Comparison of ENCODE assay signal across 32 mouse cellular contexts in the genomic region with DNA sequence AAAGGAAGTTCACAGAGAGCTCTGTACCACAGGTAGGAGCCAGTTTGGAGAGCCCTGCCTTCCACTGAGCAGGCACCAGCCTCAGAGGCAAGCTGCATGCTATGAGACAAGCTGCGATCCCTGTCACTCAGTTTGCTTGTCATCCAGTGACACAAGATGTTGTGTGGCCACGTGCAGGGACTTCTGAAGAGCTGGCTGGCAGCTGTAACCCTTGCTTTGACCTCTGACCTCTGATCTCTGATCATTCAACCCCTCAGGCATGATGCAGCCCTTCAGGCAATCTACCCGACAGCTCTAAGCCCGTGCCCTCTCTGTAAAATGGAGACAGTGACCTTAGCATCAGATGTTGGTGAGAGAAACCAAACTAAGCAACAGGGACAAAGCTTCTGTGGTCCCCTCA. TPM values are rescaled to one million over a fixed set of nuclear protein-coding genes. Genes with fewer than 3 reads are reported as not detected.
DNase-seq lines count a peak whose midpoint lies in the region; ATAC-seq lines count a peak whose summit lies in the region.
"Had no signal": no experiment of that assay in that cellular context is flagged by ENCODE, and none has a peak within 500 bp of the region (broad histone marks: within the 10 kb centered on the region; RNA-seq: fewer than 3 reads in every experiment).

No protein-coding gene starts in this region.

- H3K9me3 ChIP-seq in kidney, embryonic 16.5 days (ENCODE audit: low read length), result no peaks in the 10 kb centered on the region
- H3K9me3 ChIP-seq in kidney, embryonic 15.5 days (replicated peaks), result no peaks in the 10 kb centered on the region
- H3K9me3 ChIP-seq in embryonic facial prominence, embryonic 10.5 days, result no peaks in the 10 kb centered on the region
- no peaks in the 10 kb centered on the region for H3K9me3 ChIP-seq in limb, embryonic 12.5 days
- H3K9me3 ChIP-seq: hindbrain, embryonic 15.5 days; neural tube, embryonic 15.5 days had no signal

- 0 out of 2 replicates have a peak overlapping the region, but pooled peaks have one; percentile 68 for H3K27ac ChIP-seq in kidney, embryonic 16.5 days (ENCODE audit: low read length)
- no peak overlapping the region for H3K27ac ChIP-seq in kidney, embryonic 15.5 days
- peak overlapping the region; percentile 79 for H3K27ac ChIP-seq in embryonic facial prominence, embryonic 10.5 days (replicated peaks)
- 0 out of 2 replicates have a peak overlapping the region, but pooled peaks have one; percentile 23 for H3K27ac ChIP-seq in limb, embryonic 12.5 days
- H3K27ac ChIP-seq: gastrocnemius, adult 2 months; hindbrain, embryonic 15.5 days; layer of hippocampus, adult 2 months; left cerebral cortex, adult 2 months; liver, embryonic 14.5 days; macrophage; neural tube, embryonic 15.5 days had no signal

- 50% methylated on average over 4 of the region's 4 CpGs for WGBS in kidney, embryonic 16.5 days
- 44% methylated on average over 4 of the region's 4 CpGs for WGBS in kidney, embryonic 15.5 days
- WGBS in embryonic facial prominence, embryonic 10.5 days, result 23% methylated on average over 4 of the region's 4 CpGs
- 38% methylated on average over 4 of the region's 4 CpGs for WGBS in limb, embryonic 12.5 days

- no peaks in the 10 kb centered on the region for H3K27me3 ChIP-seq in kidney, embryonic 16.5 days (ENCODE audit: insufficient read depth, low read length)
- no peaks in the 10 kb centered on the region for H3K27me3 ChIP-seq in kidney, embryonic 15.5 days
- no peaks in the 10 kb centered on the region for H3K27me3 ChIP-seq in embryonic facial prominence, embryonic 10.5 days (replicated peaks; ENCODE audit: low read depth, poor library complexity, severe bottlenecking)
- no peaks in the 10 kb centered on the region for H3K27me3 ChIP-seq in limb, embryonic 12.5 days
- H3K27me3 ChIP-seq: CH12.LX; hindbrain, embryonic 15.5 days; neural tube, embryonic 15.5 days had no signal

- no peak overlapping the region for H3K9ac ChIP-seq in kidney, embryonic 16.5 days (replicated peaks; ENCODE audit: low read length)
- no peak overlapping the region for H3K9ac ChIP-seq in kidney, embryonic 15.5 days
- H3K9ac ChIP-seq in limb, embryonic 12.5 days (replicated peaks), result no peak overlapping the region
- H3K9ac ChIP-seq: hindbrain, embryonic 15.5 days; liver, embryonic 14.5 days; neural tube, embryonic 15.5 days had no signal

- ATAC-seq in kidney, embryonic 16.5 days (ENCODE audit: low FRiP score, low TSS enrichment), result no peak
- ATAC-seq in kidney, embryonic 15.5 days (replicated peaks; ENCODE audit: low FRiP score), result no peak
- ATAC-seq in limb, embryonic 12.5 days (ENCODE audit: insufficient number of reproducible peaks, insufficient read depth, low FRiP score, low TSS enrichment, low read depth), result no peak
- ATAC-seq: activated CD4-positive, CD25-positive, alpha-beta regulatory T cell, adult 4 months; forebrain, embryonic 16.5 days had no signal

- no peak overlapping the region for H3K4me3 ChIP-seq in kidney, embryonic 16.5 days (ENCODE audit: low read length)
- H3K4me3 ChIP-seq in kidney, embryonic 15.5 days (replicated peaks), result no peak overlapping the region
- no peak overlapping the region for H3K4me3 ChIP-seq in embryonic facial prominence, embryonic 10.5 days
- H3K4me3 ChIP-seq in limb, embryonic 12.5 days (replicated peaks), result no peak overlapping the region
- H3K4me3 ChIP-seq: gastrocnemius, adult 2 months; hindbrain, embryonic 15.5 days; layer of hippocampus, adult 2 months; left cerebral cortex, adult 2 months; neural tube, embryonic 15.5 days had no signal

- H3K4me2 ChIP-seq in kidney, embryonic 16.5 days (replicated peaks; ENCODE audit: low read depth, low read length), result no peak overlapping the region
- no peak overlapping the region for H3K4me2 ChIP-seq in kidney, embryonic 15.5 days
- H3K4me2 ChIP-seq in limb, embryonic 12.5 days, result no peak overlapping the region
- H3K4me2 ChIP-seq: hindbrain, embryonic 15.5 days; neural tube, embryonic 15.5 days had no signal

- peak; percentile 66 for DNase-seq in embryo, embryonic 10 days (ENCODE audit: low spot score)
- DNase-seq in embryo, embryonic 11 days, result no peak
- no peak for DNase-seq in embryonic facial prominence, embryonic 10.5 days (ENCODE audit: low spot score)
- DNase-seq in adrenal gland, adult 2 months, result no peak
- no peak for DNase-seq in right cerebral cortex, postnatal 4 days
- DNase-seq: adrenal gland, adult 8-10 months; cerebellum, adult 9-10 months; cerebellum, postnatal 36 days; gastrocnemius, adult 2 months; kidney, adult 9 months; kidney, postnatal 36 days; liver; lung, adult 2 months; lung, postnatal 10 days; midbrain, embryonic 14.5 days; retina, postnatal 1 day; right cerebral cortex, postnatal 14 days; spleen, adult 18-20 months; thymus, adult 18-20 months; thymus, postnatal 25 days had no signal

- peaks cover 6% of the 10 kb centered on the region; the same call in 1 of the 2 replicates for H3K36me3 ChIP-seq in kidney, embryonic 16.5 days (ENCODE audit: insufficient read depth, low read length)
- peaks cover 22% of the 10 kb centered on the region for H3K36me3 ChIP-seq in kidney, embryonic 15.5 days
- H3K36me3 ChIP-seq in embryonic facial prominence, embryonic 10.5 days (replicated peaks), result peaks cover 36% of the 10 kb centered on the region
- peaks cover 25% of the 10 kb centered on the region for H3K36me3 ChIP-seq in limb, embryonic 12.5 days

- peaks cover 19% of the 10 kb centered on the region for H3K4me1 ChIP-seq in kidney, embryonic 16.5 days (ENCODE audit: insufficient read depth, low read length)
- peaks cover 27% of the 10 kb centered on the region for H3K4me1 ChIP-seq in kidney, embryonic 15.5 days
- peaks cover 39% of the 10 kb centered on the region for H3K4me1 ChIP-seq in embryonic facial prominence, embryonic 10.5 days
- H3K4me1 ChIP-seq in limb, embryonic 12.5 days (replicated peaks), result peaks cover 42% of the 10 kb centered on the region

RNA-seq across cellular contexts. Expression of a gene that starts 25.5 kb away (rescaled TPM):
- 13.8 and 15.6 TPM in 2 replicates for polyA plus RNA-seq in kidney, embryonic 16.5 days (2015; fragmentation: Nextera tagmentation; extraction: Ambion mirVana)
- 14.3 and 15.7 TPM in 2 replicates for polyA plus RNA-seq in kidney, embryonic 15.5 days (2015; fragmentation: Nextera tagmentation; extraction: Ambion mirVana)
- polyA plus RNA-seq in embryonic facial prominence, embryonic 10.5 days (2016; fragmentation: Nextera tagmentation; extraction: Ambion mirVana), result 11.2 and 12.9 TPM in 2 replicates
- 19.2 and 23.2 TPM in 2 replicates for polyA plus RNA-seq in limb, embryonic 12.5 days (2016; fragmentation: Nextera tagmentation; extraction: Ambion mirVana)
- total RNA-seq in adrenal gland, adult 2 months (2021), result 10 to 100 TPM; 17.5 to 40.5 TPM
- 46.9 and 73.5 TPM in 2 replicates for polyA plus RNA-seq in adrenal gland, adult 2 months (2012; rRNA removed)

RNA-seq across cellular contexts. Expression of a gene that starts 25.6 kb away (rescaled TPM):
- polyA plus RNA-seq in kidney, embryonic 16.5 days (2015; fragmentation: Nextera tagmentation; extraction: Ambion mirVana), result 66.2 and 68.1 TPM in 2 replicates
- 67.3 and 70.4 TPM in 2 replicates for polyA plus RNA-seq in kidney, embryonic 15.5 days (2015; fragmentation: Nextera tagmentation; extraction: Ambion mirVana)
- polyA plus RNA-seq in embryonic facial prominence, embryonic 10.5 days (2016; fragmentation: Nextera tagmentation; extraction: Ambion mirVana), result 41.9 and 44.2 TPM in 2 replicates
- polyA plus RNA-seq in limb, embryonic 12.5 days (2016; fragmentation: Nextera tagmentation; extraction: Ambion mirVana), result 59.9 and 61.2 TPM in 2 replicates
- total RNA-seq in adrenal gland, adult 2 months (2021), result 10 to 100 TPM; 34.5 to 47.3 TPM
- 87.2 and 88.1 TPM in 2 replicates for polyA plus RNA-seq in adrenal gland, adult 2 months (2012; rRNA removed)

RNA-seq across cellular contexts. Expression of a gene that starts 48.6 kb away (rescaled TPM):
- 4.6 and 6.6 TPM in 2 replicates for polyA plus RNA-seq in kidney, embryonic 16.5 days (2015; fragmentation: Nextera tagmentation; extraction: Ambion mirVana)
- polyA plus RNA-seq in kidney, embryonic 15.5 days (2015; fragmentation: Nextera tagmentation; extraction: Ambion mirVana), result 3.5 and 6.4 TPM in 2 replicates
- polyA plus RNA-seq in embryonic facial prominence, embryonic 10.5 days (2016; fragmentation: Nextera tagmentation; extraction: Ambion mirVana), result 2.6 and 3.8 TPM in 2 replicates
- polyA plus RNA-seq in limb, embryonic 12.5 days (2016; fragmentation: Nextera tagmentation; extraction: Ambion mirVana), result 0.88 and 1.2 TPM in 2 replicates
- total RNA-seq in adrenal gland, adult 2 months (2021), result 1 to 10 TPM; 2.7 to 4.2 TPM
- polyA plus RNA-seq in adrenal gland, adult 2 months (2012; rRNA removed), result 2.7 and 3.9 TPM in 2 replicates
